Mouse (Mus musculus) brain, embryonic 18.5 days (tissue): Measurements from ENCODE around the gene Rin1.
"Not testable (repeated sequence)": the region's sequence is repeated elsewhere in the genome, so short reads cannot be mapped to it uniquely, and the experiment has no call there.

Experiments used
- DNase-seq: peaks from one replicate; pipeline ENCODE4 v3.0.0-alpha.2; 2012; ENCODE audit warnings: low read depth, low spot score

Rin1 gene

GRCm38 (mm10) chr19:5050047-5050905 lies at the start of gene Rin1:
Rin1 (plus strand) TSS chr19:5050481.
- no peak for DNase-seq

GRCm38 (mm10) chr19:5001666-5002406 lies 48.4 kb upstream of the Rin1 start:
- peak; percentile 96 for DNase-seq

- not testable (repeated sequence) for DNase-seq
These were observed 46.6 kb upstream of the Rin1 start for GRCm38 (mm10) chr19:5003644-5004043.

- DNase-seq: no peak
These were observed 45.4 kb upstream of the Rin1 start for GRCm38 (mm10) chr19:5004925-5005324.

- no peak for DNase-seq
These were observed 37.1 kb upstream of the Rin1 start for GRCm38 (mm10) chr19:5013138-5013537.

- DNase-seq: no peak
These were observed 35.3 kb upstream of the Rin1 start for GRCm38 (mm10) chr19:5014961-5015398.

- no peak for DNase-seq
These were observed 34.0 kb upstream of the Rin1 start for GRCm38 (mm10) chr19:5016221-5016742.

DNA sequence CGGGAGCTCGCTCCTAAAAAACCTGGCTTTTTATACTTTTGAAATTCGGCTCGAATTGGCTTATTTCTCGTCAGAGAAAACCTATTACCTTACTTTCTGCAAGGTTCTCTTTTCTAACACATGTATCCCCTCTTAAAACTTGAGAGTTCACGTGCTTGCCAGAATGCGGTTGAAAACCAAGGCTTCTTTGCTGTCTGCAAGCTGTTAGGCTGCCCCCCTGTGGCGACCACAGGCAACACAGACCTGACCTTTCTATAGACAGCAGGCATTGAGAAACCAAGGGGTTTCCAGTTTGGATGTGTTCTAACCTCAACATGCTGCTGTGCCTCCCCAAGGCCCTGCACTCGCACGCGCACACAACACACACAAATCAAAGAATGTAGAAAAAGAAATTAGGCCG lies 33.5 kb upstream of the Rin1 start:
- DNase-seq: no peak

- DNase-seq: no peak
These were observed 32.7 kb upstream of the Rin1 start for GRCm38 (mm10) chr19:5017611-5018010.

DNA sequence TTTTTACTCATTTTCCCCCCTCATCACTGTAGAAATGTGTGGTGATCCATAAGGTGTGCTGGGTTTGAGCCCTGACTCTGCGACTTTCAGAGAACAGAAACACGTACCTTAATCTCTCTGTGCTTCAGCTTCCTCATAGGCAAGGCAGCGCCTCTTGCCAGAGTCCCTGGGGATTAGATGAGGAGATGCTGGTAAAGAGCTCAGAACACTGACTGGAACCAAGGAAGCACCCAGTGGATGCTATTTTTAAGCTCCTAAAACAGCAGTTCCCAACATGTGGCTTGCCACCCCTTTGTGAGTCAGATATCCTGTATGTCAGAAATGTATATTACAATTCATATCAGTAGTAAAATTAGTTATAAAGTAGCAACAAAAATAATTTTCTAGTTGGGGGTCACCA lies 32.1 kb upstream of the Rin1 start:
- DNase-seq: no peak

DNA sequence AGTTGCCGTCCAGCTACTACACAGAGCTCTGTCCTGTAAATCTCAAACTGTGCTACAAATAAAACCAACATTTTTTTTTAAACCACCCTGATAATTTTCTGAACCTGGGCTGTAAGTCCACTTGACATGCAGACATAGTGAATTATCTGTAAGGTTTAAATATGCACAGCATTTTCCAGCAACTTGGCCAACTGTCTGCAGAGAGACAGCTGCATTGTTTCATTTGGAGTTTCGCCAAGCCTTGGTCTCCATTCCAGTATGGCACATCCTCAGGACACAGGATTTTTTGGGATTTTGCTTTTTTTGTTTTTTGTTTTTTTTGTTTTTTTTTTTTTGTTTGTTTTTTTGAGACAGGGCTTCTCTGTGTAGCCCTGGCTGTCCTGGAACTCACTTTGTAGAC lies 28.9 kb upstream of the Rin1 start:
- no peak for DNase-seq

GRCm38 (mm10) chr19:5023621-5024479 lies 26.4 kb upstream of the Rin1 start, which contains the start of gene Slc29a2:
Slc29a2 (plus strand) TSS chr19:5023860.
- peak; percentile 82 for DNase-seq

DNA sequence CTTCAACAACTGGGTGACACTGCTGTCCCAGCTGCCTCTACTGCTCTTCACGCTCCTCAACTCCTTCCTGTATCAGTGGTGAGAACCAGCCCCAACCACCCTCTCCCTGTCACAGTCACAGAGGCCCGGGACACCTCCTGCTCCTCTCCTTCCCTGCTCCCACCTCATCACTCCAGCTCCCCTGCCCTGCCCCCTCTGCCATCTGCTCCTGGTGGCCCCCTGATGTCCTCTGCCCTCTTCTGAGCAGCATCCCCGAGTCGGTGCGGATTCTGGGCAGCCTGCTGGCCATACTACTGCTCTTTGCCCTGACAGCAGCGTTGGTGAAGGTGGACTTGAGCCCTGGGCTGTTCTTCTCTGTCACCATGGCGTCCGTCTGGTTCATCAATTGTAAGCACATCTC lies 24.2 kb upstream of the Rin1 start:
- DNase-seq: no peak

GRCm38 (mm10) chr19:5032686-5033085 lies 17.6 kb upstream of the Rin1 start:
- no peak for DNase-seq

- DNase-seq: no peak
These were observed 13.7 kb upstream of the Rin1 start for GRCm38 (mm10) chr19:5036577-5036976.

DNA sequence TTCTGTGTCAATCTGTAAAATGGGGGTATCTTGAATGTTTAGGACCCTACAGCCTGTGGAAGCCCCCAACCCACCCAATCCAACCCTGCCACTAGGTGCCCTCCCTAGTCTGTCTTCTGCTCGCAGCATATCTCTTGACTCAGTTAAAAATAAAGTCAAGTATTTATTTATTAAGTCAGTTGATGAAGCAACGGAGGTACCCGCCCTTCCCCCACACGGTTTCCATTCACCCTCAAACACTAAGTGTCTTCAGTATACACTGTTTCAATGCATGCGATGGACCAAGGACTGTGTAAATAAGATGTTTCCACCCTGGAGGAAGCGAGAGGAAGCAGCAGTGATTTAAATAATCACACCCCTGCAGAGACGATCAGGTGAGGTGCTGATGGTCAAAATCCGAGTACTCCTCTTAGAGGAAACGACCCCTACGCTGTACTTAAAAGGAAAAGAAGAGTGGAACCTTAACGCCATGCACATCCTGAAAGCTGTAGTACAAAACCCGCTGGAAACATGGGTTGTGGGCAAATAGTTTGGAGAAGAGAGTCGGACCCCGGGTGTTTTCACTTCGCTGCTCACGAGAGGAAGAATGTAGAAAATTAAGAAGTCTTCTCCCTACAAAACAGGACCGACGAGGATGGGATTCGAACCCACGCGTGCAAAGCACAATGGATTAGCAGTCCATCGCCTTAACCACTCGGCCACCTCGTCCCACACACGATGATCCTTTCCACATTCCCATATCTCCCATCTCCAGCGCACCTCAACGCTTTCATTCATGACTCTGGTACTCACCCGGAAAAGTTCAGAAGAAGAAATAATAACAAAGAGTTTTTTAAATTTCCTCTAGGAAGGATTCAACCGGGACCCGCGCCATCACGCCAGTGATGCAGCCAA lies 12.4 kb upstream of the Rin1 start:
- peak; percentile 71 for DNase-seq

- DNase-seq: peak; percentile 90
These were observed 11.5 kb upstream of the Rin1 start, which contains the start of the genes B4gat1 and AC124502.3 for GRCm38 (mm10) chr19:5038709-5039156. B4gat1 (plus strand) TSS chr19:5038826. AC124502.3 (plus strand) TSS chr19:5038891.

- no peak for DNase-seq
These were observed 10.8 kb upstream of the Rin1 start for GRCm38 (mm10) chr19:5039301-5040114.

- peak; percentile 87 for DNase-seq
These were observed 9.3 kb upstream of the Rin1 start, which contains the start of gene Brms1 for GRCm38 (mm10) chr19:5040862-5041523. Brms1 (plus strand) TSS chr19:5041354.
